Mouse (Mus musculus) G1E (cell line): ENCODE data around the gene Rgs17.

Experiments used
- CTCF ChIP-seq: IDR thresholded peaks from 2 replicates; pipeline ENCODE4 v1.5.1; 2012; ENCODE audit warnings: low read depth, low read length, inconsistent platforms, mixed read lengths
- GATA1 ChIP-seq: IDR thresholded peaks from 2 replicates; pipeline ENCODE4 v1.6.1; 2012; ENCODE audit warnings: borderline replicate concordance, low read length, inconsistent platforms, mixed read lengths
- GATA2 ChIP-seq: IDR thresholded peaks from 2 replicates; pipeline ENCODE4 v1.6.1; 2012; ENCODE audit warnings: low read depth, low read length, inconsistent platforms, borderline replicate concordance
- POLR2AphosphoS5 ChIP-seq: IDR thresholded peaks from 2 replicates; pipeline ENCODE4 v1.6.1; 2012; ENCODE audit warnings: low read depth, low read length, inconsistent platforms; ENCODE audit not compliant: insufficient replicate concordance
- TAL1 ChIP-seq: conservative IDR thresholded peaks from 2 replicates; pipeline ENCODE4 v1.6.1; 2012; ENCODE audit warnings: low read depth, low read length, inconsistent platforms, mixed read lengths

- TF ChIP-seq GATA2 = no peak
- no peak for TF ChIP-seq CTCF
- no peak for TF ChIP-seq POLR2AphosphoS5
- no peak for TF ChIP-seq GATA1
- no peak for TF ChIP-seq TAL1
Measured at GRCm38 (mm10) chr10:5806416-5806815, 115.8 kb downstream of the Rgs17 start.
